Mouse (Mus musculus) liver, embryonic 13.5 days (tissue): ENCODE data around the gene Myo1d. TPM values are rescaled to one million over a fixed set of nuclear protein-coding genes. Genes with fewer than 3 reads are reported as not detected.

Source experiments
- ATAC-seq: fragments of 200-750 bp; cut with Nextera tagmentation; 2 replicates; pipeline ENCODE4 v1.8.0; 2017; ENCODE audit warnings: low read depth, mild to moderate bottlenecking, moderate number of reproducible peaks, moderate library complexity
- DNase-seq: peaks from one replicate; pipeline ENCODE4 v3.0.0; 2022
- H3K27ac ChIP-seq: fragments of 300-500 bp; sonication (generic); 2 replicates; pipeline ENCODE4 v1.5.1; 2015; ENCODE audit warnings: moderate library complexity, mild to moderate bottlenecking, inconsistent platforms
- H3K27me3 ChIP-seq: fragments of 300-500 bp; sonication (generic); 2 replicates; pipeline ENCODE4 v1.6.1; 2015; ENCODE audit warnings: mild to moderate bottlenecking, inconsistent platforms
- H3K36me3 ChIP-seq: fragments of 300-500 bp; sonication (generic); 2 replicates; pipeline ENCODE4 v1.6.1; 2015; ENCODE audit warnings: mild to moderate bottlenecking, inconsistent platforms
- H3K4me1 ChIP-seq: fragments of 300-500 bp; sonication (generic); replicated peaks from 2 replicates; pipeline ENCODE4 v1.6.1; 2015; ENCODE audit warnings: inconsistent platforms
- H3K4me2 ChIP-seq: fragments of 300-500 bp; sonication (generic); 2 replicates; pipeline ENCODE4 v1.6.1; 2015; ENCODE audit warnings: inconsistent platforms, mild to moderate bottlenecking, moderate library complexity
- H3K4me3 ChIP-seq: fragments of 300-500 bp; sonication (generic); replicated peaks from 2 replicates; pipeline ENCODE4 v1.5.1; 2015; ENCODE audit warnings: mild to moderate bottlenecking, inconsistent platforms
- H3K9ac ChIP-seq: fragments of 300-500 bp; sonication (generic); 2 replicates; pipeline ENCODE4 v1.6.1; 2015; ENCODE audit warnings: mild to moderate bottlenecking, inconsistent platforms
- H3K9me3 ChIP-seq: fragments of 300-500 bp; sonication (generic); replicated peaks from 2 replicates; pipeline ENCODE4 v1.6.1; 2016; ENCODE audit warnings: inconsistent platforms
- WGBS: fragments of 180-500 bp; shearing (Covaris S2); methylation state at CpG from one replicate; pipeline ENCODE4 v1.1.7; 2015; ENCODE audit not compliant: insufficient replicate concordance; 5-methylcytosine and 5-hydroxymethylcytosine counted together
- polyA plus RNA-seq: library from polyadenylated mRNA; unstranded; fragments of >200 nt; fragmentation: Nextera tagmentation; extraction: Ambion mirVana; gene quantifications from 2 replicates; pipeline ENCODE4 v1.2.1, GENCODE M21; 2015

The Myo1d gene
- polyA plus RNA-seq: 5.2 and 6.3 TPM in 2 replicates

- H3K27me3 ChIP-seq: peaks cover 4% of the 10 kb centered on the region; the same call in 1 of the 2 replicates
- DNase-seq: peak; percentile 87
- H3K9ac ChIP-seq: peak within 1 kb of the TSS; percentile 83
- peak; percentile 88 for ATAC-seq
- no peaks in the 10 kb centered on the region for H3K36me3 ChIP-seq
- under 1% methylated on average over 85 of the region's 87 CpGs for WGBS
- peaks cover 55% of the 10 kb centered on the region for H3K4me1 ChIP-seq
- H3K4me2 ChIP-seq: peak within 1 kb of the TSS; percentile 90
- H3K4me3 ChIP-seq: peak within 1 kb of the TSS; percentile 75
- no peaks in the 10 kb centered on the region for H3K9me3 ChIP-seq
- H3K27ac ChIP-seq: peak within 1 kb of the TSS; percentile 86
Measured at GRCm38 (mm10) chr11:80779527-80780344, at the start of gene Myo1d. Gene Myo1d, minus strand, starts transcription at chr11:80780025.

GRCm38 (mm10) chr11:80821794-80822193 lies 42.0 kb upstream of the Myo1d start:
- Histone ChIP-seq H3K4me1 (peaks cover 20% of the 10 kb centered on the region), H3K4me2 (peak overlapping the region; percentile 42), H3K27ac (no peak overlapping the region), H3K9me3 (no peaks in the 10 kb centered on the region), H3K9ac (no peak overlapping the region), H3K36me3 (no peaks in the 10 kb centered on the region), H3K27me3 (no peaks in the 10 kb centered on the region), H3K4me3 (no peak overlapping the region)
- no peak for DNase-seq
- 49% methylated on average over 9 of the region's 9 CpGs for WGBS
- ATAC-seq: no peak

DNA sequence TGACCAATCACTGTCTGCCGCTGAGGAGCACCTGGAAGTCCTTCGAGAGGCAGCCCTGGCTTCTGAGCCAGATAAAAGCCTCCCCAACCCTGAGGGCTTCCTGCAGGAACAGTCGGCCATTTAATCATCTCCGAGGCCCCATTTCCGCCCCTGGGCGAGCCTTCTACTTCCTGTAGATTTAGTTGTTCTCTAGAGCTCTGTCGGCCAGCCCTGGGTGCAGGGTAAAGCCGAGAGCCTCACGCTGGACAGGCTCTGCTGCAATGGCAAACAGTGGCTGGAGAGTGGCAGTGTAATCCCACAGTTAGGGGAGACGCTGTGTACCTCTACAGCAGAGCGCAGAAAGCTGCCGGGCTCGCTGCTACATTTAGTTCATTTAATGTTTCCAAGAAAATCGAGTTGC lies 41.5 kb upstream of the Myo1d start:
- ATAC-seq (peak; percentile 66), DNase-seq (no peak)
- Histone ChIP-seq H3K4me3 (no peak overlapping the region), H3K4me2 (peak overlapping the region; percentile 42), H3K27me3 (no peaks in the 10 kb centered on the region), H3K9ac (no peak overlapping the region), H3K27ac (no peak overlapping the region), H3K36me3 (no peaks in the 10 kb centered on the region), H3K9me3 (no peaks in the 10 kb centered on the region), H3K4me1 (peaks cover 20% of the 10 kb centered on the region)
- WGBS: 12% methylated on average over 14 of the region's 14 CpGs

DNA sequence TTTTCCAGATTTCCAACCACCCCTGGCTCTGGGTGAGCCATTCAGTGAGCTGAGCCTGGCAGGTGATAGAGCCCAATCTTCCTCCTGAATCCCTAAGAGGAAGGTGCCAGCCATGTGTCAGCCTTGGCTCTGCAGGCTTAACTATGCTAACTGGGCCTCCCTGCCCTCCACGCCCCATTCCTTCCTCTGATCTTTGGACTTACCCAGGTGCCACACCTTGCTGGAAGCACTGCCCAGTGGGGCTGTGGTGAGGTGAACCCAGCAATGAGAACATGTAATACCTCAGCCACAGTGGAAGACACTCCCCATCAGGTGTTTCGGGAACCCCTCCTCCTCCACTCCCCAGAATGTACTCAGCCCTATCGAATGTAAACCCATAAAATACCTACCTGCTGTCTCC lies 40.3 kb upstream of the Myo1d start:
- no peak overlapping the region for H3K4me2 ChIP-seq
- peaks cover 20% of the 10 kb centered on the region for H3K4me1 ChIP-seq
- H3K9ac ChIP-seq: no peak overlapping the region
- ATAC-seq: no peak
- H3K4me3 ChIP-seq: no peak overlapping the region
- 69% methylated on average over 3 of the region's 3 CpGs for WGBS
- no peaks in the 10 kb centered on the region for H3K27me3 ChIP-seq
- DNase-seq: no peak
- no peaks in the 10 kb centered on the region for H3K36me3 ChIP-seq
- no peak overlapping the region for H3K27ac ChIP-seq
- no peaks in the 10 kb centered on the region for H3K9me3 ChIP-seq

GRCm38 (mm10) chr11:80818060-80818697 lies 38.4 kb upstream of the Myo1d start:
- no peak overlapping the region for H3K27ac ChIP-seq
- no peaks in the 10 kb centered on the region for H3K36me3 ChIP-seq
- H3K4me2 ChIP-seq: peak overlapping the region; percentile 35
- 41% methylated on average over 11 of the region's 11 CpGs for WGBS
- H3K27me3 ChIP-seq: no peaks in the 10 kb centered on the region
- no peaks in the 10 kb centered on the region for H3K9me3 ChIP-seq
- H3K4me3 ChIP-seq: no peak overlapping the region; the same call in 1 of the 2 replicates
- no peak overlapping the region for H3K9ac ChIP-seq
- H3K4me1 ChIP-seq: peaks cover 20% of the 10 kb centered on the region
- DNase-seq (peak; percentile 43), ATAC-seq (peak; percentile 50)

DNA sequence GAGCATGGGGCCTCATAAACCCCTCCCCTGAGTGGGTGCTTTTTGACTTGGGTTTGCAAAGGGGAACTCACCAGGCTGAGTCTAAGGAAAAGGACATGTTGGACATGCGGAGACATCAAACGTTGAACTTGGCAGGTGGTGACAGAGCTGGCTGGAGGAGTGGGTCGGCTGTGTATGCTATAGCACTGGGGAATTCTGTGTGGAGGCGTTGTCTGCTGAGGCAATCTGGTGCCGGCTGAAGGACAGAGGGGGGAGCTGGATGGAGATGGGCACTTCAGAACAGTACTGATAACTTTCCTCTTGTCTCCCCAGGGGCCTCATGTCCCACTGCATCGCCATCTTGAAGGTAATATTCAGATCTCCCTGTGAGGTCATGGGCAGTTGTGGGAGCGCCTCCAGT lies 35.5 kb upstream of the Myo1d start:
- no peaks in the 10 kb centered on the region for H3K36me3 ChIP-seq
- 72% methylated on average over 7 of the region's 7 CpGs for WGBS
- H3K9me3 ChIP-seq: no peaks in the 10 kb centered on the region
- no peak overlapping the region for H3K9ac ChIP-seq
- no peak overlapping the region for H3K4me2 ChIP-seq
- H3K4me1 ChIP-seq: peaks cover 7% of the 10 kb centered on the region
- no peak for DNase-seq
- no peak overlapping the region for H3K4me3 ChIP-seq
- peaks cover 26% of the 10 kb centered on the region for H3K27me3 ChIP-seq
- no peak for ATAC-seq
- no peak overlapping the region for H3K27ac ChIP-seq

DNA sequence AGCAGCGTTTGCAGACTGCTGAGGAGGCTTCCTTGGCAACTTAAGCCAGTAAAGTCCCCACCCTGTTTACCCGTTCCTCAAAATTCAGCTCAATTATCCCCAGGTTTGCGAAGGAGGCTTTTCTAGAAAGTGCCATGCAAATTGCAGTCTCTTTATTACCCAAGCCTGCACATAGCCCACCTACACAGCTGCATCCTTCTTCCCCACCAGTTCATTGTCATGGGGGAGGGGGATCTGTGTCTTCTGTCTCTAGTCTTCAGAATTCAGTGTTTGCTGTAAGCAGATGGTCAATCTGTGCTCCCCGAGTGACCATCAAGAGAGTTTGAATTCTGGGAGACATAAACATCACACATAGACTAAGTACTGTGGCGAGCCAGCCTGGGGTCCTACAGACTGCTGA lies 31.3 kb upstream of the Myo1d start:
- Histone ChIP-seq H3K27me3 (peaks cover 46% of the 10 kb centered on the region), H3K36me3 (no peaks in the 10 kb centered on the region), H3K4me1 (peaks cover 19% of the 10 kb centered on the region; the same call in 1 of the 2 replicates), H3K9ac (no peak overlapping the region), H3K4me2 (peak overlapping the region; percentile 65), H3K4me3 (peak overlapping the region; percentile 54; the same call in 1 of the 2 replicates), H3K9me3 (no peaks in the 10 kb centered on the region), H3K27ac (no peak overlapping the region)
- DNase-seq (no peak), ATAC-seq (no peak)
- 29% methylated on average over 5 of the region's 5 CpGs for WGBS

GRCm38 (mm10) chr11:80809993-80810821 lies 30.4 kb upstream of the Myo1d start, which contains the start of gene Tmem98:
Gene Tmem98, plus strand, starts transcription at chr11:80810175.
- ATAC-seq: peak; percentile 73
- peak within 1 kb of the TSS; percentile 65 for H3K4me2 ChIP-seq
- peaks cover 46% of the 10 kb centered on the region for H3K27me3 ChIP-seq
- H3K9me3 ChIP-seq: no peaks in the 10 kb centered on the region
- H3K4me1 ChIP-seq: peaks cover 19% of the 10 kb centered on the region; the same call in 1 of the 2 replicates
- peak within 1 kb of the TSS; percentile 54 for H3K4me3 ChIP-seq
- H3K36me3 ChIP-seq: no peaks in the 10 kb centered on the region
- H3K27ac ChIP-seq: peak within 1 kb of the TSS; percentile 51; the same call in 1 of the 2 replicates
- H3K9ac ChIP-seq: peak within 1 kb of the TSS; percentile 59
- WGBS: 3% methylated on average over 48 of the region's 54 CpGs
- no peak for DNase-seq

- ATAC-seq (no peak), DNase-seq (no peak)
- 47% methylated on average over 5 of the region's 6 CpGs for WGBS
Measured at GRCm38 (mm10) chr11:80809666-80809992, 29.8 kb upstream of the Myo1d start.

GRCm38 (mm10) chr11:80808551-80809070 lies 28.8 kb upstream of the Myo1d start:
- peaks cover 46% of the 10 kb centered on the region for H3K27me3 ChIP-seq
- H3K4me2 ChIP-seq: no peak overlapping the region

More at GRCm38 (mm10) chr11:80809666-80809992, 29.8 kb upstream of the Myo1d start:
- Histone ChIP-seq H3K4me3 (peak overlapping the region; percentile 54), H3K4me2 (peak overlapping the region; percentile 65), H3K27me3 (peaks cover 46% of the 10 kb centered on the region), H3K36me3 (no peaks in the 10 kb centered on the region), H3K27ac (no peak overlapping the region), H3K9me3 (no peaks in the 10 kb centered on the region), H3K4me1 (peaks cover 19% of the 10 kb centered on the region; the same call in 1 of the 2 replicates), H3K9ac (peak overlapping the region; percentile 59)

More at GRCm38 (mm10) chr11:80808551-80809070, 28.8 kb upstream of the Myo1d start:
- Histone ChIP-seq H3K27ac (no peak overlapping the region), H3K9me3 (no peaks in the 10 kb centered on the region), H3K4me1 (peaks cover 19% of the 10 kb centered on the region; the same call in 1 of the 2 replicates), H3K36me3 (no peaks in the 10 kb centered on the region), H3K4me3 (no peak overlapping the region), H3K9ac (no peak overlapping the region)
- no peak for DNase-seq
- WGBS: 50% methylated on average over 6 of the region's 6 CpGs
- ATAC-seq: peak; percentile 49
